Mouse (Mus musculus): ENCODE results near the gene Map3k1.

GRCm38 (mm10) chr13:111808387-111808636 is 481 bp downstream of the Map3k1 start:
- no peak for TF ChIP-seq CTCF (IDR thresholded peaks at IDR 0.05; ENCODE audit: low read depth, low read length)
- TF ChIP-seq TAL1 (conservative IDR thresholded peaks at IDR 0.05; ENCODE audit: low read depth, low read length): no peak

Data from G1E (cell line).